Mouse (Mus musculus) adrenal gland, adult (tissue): ENCODE measurements around the gene Aipl1.

Source experiments
- DNase-seq, 2 experiments: peaks; one replicate each; pipeline ENCODE4 v3.0.0; 2022 to 2023; ENCODE audit warnings: low spot score in 1 of 2; ENCODE audit not compliant: inconsistent age in 2 of 2

Aipl1 gene

DNA sequence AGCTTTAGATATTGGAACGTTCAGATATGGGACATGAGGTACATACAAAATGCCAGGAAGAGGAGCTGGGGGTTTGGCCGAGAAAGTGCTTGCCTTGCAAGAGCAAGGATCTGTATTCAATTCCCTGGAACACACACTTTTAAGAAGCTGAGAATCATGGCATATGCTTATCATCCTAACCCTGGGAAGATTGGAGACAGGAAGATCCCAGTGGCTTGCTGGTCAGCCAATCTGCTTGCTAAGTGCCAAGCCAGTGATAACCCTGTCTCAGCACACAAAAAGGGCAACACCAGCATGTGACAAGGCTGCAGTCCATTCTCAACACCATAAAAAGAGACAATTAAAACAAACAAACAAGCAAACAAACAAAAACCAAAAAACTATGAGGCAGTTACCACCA lies 53.2 kb downstream of the Aipl1 start:
- DNase-seq, result no peak
